Mouse (Mus musculus) left cerebral cortex, adult 9 months (tissue): Measurements from ENCODE around the gene Spon1.

ENCODE experiments used
- DNase-seq, 2 experiments: peaks; one replicate each; pipeline ENCODE4 v3.0.0; 2022; ENCODE audit warnings: low spot score in 2 of 2

Spon1 gene

DNA sequence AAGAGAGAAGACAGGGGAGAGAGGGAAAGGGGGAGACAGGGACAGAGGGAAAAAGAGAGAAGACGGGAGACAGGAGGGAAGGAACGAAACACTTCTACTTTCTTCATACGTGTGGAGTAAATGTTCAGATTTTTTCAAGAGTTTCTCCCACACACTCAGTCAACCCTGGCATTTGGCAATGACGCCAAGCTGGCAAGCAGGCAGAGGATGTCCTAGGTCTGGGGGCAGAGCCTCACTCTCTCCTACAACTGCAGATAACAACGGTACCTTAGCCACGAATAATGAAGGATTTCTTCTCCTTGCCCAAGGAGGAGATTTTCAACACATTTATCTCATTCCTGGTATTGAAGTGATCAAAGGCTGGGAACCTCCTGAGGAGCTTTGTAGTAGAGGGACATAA is 321.5 kb downstream of the Spon1 start:
- no peak for DNase-seq

DNA sequence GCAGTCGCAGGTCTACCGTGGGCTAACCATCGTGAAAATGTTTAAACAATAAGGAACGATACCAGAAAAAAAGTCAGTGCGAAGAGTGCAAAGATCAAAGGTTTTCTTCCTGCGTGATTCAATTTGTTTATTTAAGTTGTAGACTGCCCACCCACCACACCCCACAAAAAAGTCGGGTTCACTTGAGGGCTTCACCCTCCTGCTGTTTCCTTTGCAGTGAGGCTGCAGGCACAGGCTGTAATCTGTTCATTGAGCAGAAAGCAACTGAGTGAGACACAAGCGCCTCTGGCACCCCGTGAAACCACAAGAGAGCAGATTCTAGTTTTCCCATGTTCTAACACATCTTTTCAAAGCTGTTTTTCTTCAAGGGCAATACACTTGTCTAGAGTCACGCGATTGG is 322.2 kb downstream of the Spon1 start:
- no peak for DNase-seq

DNA sequence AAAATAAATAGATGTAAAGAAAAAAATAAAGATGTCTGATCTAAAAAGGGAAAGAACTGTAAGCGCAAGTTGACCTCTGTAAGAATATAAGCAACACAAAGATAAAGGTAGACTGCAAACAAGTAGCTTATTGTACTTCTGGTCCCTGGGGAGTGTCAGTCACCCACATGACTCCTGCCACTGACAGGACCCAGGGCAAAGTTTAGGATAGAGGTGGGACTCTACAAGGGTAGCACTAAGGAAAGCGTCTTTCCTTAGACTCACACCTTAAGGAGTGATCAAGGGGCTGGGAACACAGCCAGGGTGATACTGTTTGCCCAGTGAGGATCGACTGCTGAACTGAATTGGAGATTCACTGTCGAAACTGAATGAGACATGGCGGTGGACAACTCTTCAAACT is 323.1 kb downstream of the Spon1 start:
- DNase-seq, result no peak

DNA sequence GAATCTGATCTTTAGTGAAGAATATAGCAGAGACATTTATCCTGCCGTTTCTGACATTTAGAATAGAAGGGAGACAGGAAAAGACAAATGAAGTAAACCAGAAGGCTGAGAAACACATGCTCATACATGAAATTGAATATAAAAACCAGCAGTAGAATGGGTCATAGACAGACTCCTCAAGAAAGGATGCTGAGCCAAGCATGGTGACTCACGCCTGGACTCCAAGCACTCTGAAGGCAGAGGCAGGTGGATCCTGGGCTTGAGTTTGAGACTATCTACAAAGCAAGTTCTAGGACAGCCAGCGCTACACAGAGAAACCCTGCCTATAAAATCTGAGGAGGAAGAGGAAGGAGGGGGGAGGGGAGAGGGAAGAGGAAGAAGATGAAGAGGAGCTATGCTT is 324.4 kb downstream of the Spon1 start:
- no peak for DNase-seq

DNA sequence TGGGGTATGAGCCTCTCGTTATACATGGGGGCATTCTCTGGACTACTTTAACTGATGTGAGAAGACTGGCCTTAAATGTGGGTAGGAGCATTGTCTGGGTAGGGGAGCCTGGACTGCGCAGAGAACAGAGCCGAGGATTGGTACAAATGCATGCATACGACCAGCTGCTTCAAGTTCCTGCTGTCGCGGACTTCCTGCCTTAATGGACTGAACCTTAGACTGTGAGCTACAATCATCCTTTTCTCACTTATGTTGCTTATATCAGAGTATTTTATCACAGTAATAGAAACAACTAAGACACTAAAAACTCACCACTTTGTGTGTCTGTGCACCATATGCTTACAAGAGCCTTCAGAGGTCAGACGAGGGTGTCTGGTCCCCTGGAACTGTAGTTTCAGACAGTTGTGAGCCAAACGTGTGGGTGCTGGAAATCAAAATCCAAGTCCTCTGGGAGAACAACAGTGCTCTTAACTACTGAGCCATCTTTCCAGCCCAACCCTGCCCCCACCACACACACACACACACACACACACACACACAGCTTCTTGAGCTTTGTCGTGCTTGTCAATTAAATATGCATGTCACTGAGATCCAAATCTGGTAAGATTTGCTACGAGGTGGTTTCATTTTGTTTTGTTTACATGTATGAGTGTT is 325.2 kb downstream of the Spon1 start:
- no peak for DNase-seq
